Mouse (Mus musculus): ENCODE measurements around the gene Gnat1. TPM values are rescaled to one million over a fixed set of nuclear protein-coding genes. Genes with fewer than 3 reads are reported as not detected.

The Gnat1 gene
- polyA plus RNA-seq, 1 experiment from 2014 or later, result 0.53 TPM

- WGBS, result 81% methylated on average over 5 of the region's 5 CpGs
- Histone ChIP-seq H3K9ac (no peak overlapping the region), H3K27me3 (no peaks in the 10 kb centered on the region), H3K4me2 (no peak overlapping the region), H3K27ac (no peak overlapping the region), H3K36me3 (no peaks in the 10 kb centered on the region), H3K4me3 (no peak overlapping the region), H3K4me1 (replicated peaks) (no peaks in the 10 kb centered on the region), H3K9me3 (replicated peaks) (no peaks in the 10 kb centered on the region)
- ATAC-seq (replicated peaks; ENCODE audit: insufficient number of reproducible peaks, insufficient read depth, low FRiP score, low read depth), result no peak
These were observed 22.4 kb downstream of the Gnat1 start for GRCm38 (mm10) chr9:107657144-107657543.

GRCm38 (mm10) chr9:107654585-107654984, 24.9 kb downstream of the Gnat1 start:
- no peak overlapping the region for H3K4me3 ChIP-seq
- H3K36me3 ChIP-seq, result no peaks in the 10 kb centered on the region
- H3K9ac ChIP-seq, result no peak overlapping the region
- 75% methylated on average over 4 of the region's 4 CpGs for WGBS
- H3K27ac ChIP-seq, result no peak overlapping the region
- H3K9me3 ChIP-seq (replicated peaks), result no peaks in the 10 kb centered on the region
- H3K27me3 ChIP-seq, result no peaks in the 10 kb centered on the region
- H3K4me2 ChIP-seq, result no peak overlapping the region
- no peak for ATAC-seq (replicated peaks; ENCODE audit: insufficient number of reproducible peaks, insufficient read depth, low FRiP score, low read depth)
- H3K4me1 ChIP-seq (replicated peaks), result peaks cover 9% of the 10 kb centered on the region

DNA sequence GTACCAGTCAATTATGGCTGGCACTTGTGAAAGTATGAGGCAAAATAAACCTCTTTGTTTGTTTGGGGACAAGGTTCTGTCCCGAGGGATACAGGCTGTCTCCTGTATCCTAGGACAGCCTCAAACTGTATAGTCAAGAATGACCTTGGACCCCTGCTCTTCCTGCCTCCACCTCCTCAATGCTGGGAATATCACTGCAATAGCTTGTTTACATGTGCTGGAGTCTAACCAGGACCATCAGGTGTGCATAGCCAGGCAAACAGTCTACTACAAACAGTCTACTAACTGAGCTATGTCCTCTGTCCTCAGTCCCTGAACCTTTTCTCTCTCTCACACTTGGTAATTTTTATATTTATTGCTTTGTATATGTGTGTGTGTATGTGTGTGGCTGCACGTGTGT, 26.0 kb downstream of the Gnat1 start:
- no peaks in the 10 kb centered on the region for H3K36me3 ChIP-seq
- no peaks in the 10 kb centered on the region for H3K9me3 ChIP-seq (replicated peaks)
- 79% methylated on average over 2 of the region's 2 CpGs for WGBS
- no peaks in the 10 kb centered on the region for H3K27me3 ChIP-seq
- no peak overlapping the region for H3K9ac ChIP-seq
- H3K4me1 ChIP-seq (replicated peaks), result peaks cover 9% of the 10 kb centered on the region
- no peak overlapping the region for H3K4me2 ChIP-seq
- no peak overlapping the region for H3K4me3 ChIP-seq
- H3K27ac ChIP-seq, result no peak overlapping the region
- ATAC-seq (replicated peaks; ENCODE audit: insufficient number of reproducible peaks, insufficient read depth, low FRiP score, low read depth), result no peak

DNA sequence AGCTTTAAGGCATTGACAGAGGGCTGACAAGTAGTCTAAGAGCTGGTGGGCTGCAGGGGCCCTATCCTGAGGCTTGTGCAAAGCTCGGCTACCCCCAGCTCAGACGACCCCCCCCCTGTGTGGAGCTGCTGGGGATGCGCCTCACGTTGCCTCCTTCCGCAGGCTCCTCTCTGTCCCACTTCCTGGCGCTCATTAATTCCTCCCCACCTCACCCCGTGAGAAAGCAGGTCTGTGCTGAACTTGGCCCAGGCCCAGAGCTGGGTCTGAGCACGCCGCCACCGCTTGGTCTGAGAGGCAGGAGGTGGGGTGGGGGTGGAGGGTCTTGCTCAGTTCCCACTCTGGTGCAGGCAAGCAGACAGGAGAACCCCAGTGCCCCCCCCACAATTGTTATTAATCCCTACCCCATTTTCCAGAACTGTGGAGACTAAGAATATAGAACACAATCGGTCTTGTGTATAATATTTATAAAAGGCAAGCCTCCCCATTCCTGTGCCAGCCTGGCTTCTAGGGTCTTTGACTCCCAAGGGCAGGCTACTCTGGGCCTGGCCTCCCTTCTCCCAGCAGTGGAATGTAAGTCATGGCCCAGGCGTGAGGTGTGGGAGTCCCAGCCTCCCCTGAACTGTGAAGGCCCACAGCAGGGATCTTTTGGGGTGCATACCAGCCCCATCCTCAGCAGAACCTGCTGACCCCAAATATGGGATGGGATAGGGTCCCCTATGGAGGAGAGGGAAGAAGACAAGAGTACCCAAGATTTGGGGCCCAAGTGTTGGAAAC, 28.6 kb downstream of the Gnat1 start:
- Histone ChIP-seq H3K4me3 (no peak overlapping the region), H3K27me3 (0 out of 2 replicates have a peak, but pooled peaks cover 2% of the 10 kb centered on the region), H3K4me1 (replicated peaks) (peaks cover 9% of the 10 kb centered on the region), H3K27ac (no peak overlapping the region), H3K9ac (0 out of 2 replicates have a peak overlapping the region, but pooled peaks have one; percentile 14), H3K4me2 (no peak overlapping the region), H3K9me3 (replicated peaks) (no peaks in the 10 kb centered on the region), H3K36me3 (no peaks in the 10 kb centered on the region)
- WGBS, result 29% methylated on average over 12 of the region's 12 CpGs
- ATAC-seq (replicated peaks; ENCODE audit: insufficient number of reproducible peaks, insufficient read depth, low FRiP score, low read depth), result no peak

- WGBS, result 66% methylated on average over 7 of the region's 7 CpGs
- H3K9ac ChIP-seq, result no peak overlapping the region
- H3K27ac ChIP-seq, result no peak overlapping the region
- no peak overlapping the region for H3K4me3 ChIP-seq
- H3K4me2 ChIP-seq, result no peak overlapping the region
- no peak for ATAC-seq (replicated peaks; ENCODE audit: insufficient number of reproducible peaks, insufficient read depth, low FRiP score, low read depth)
- H3K27me3 ChIP-seq, result 0 out of 2 replicates have a peak, but pooled peaks cover 2% of the 10 kb centered on the region
- H3K4me1 ChIP-seq (replicated peaks), result peaks cover 12% of the 10 kb centered on the region
- no peaks in the 10 kb centered on the region for H3K36me3 ChIP-seq
- no peaks in the 10 kb centered on the region for H3K9me3 ChIP-seq (replicated peaks)
These were observed 29.3 kb downstream of the Gnat1 start for GRCm38 (mm10) chr9:107650225-107650624.

GRCm38 (mm10) chr9:107648767-107649166, 30.7 kb downstream of the Gnat1 start:
- no peak for ATAC-seq (replicated peaks; ENCODE audit: insufficient number of reproducible peaks, insufficient read depth, low FRiP score, low read depth)
- H3K4me2 ChIP-seq, result no peak overlapping the region
- no peak overlapping the region for H3K9ac ChIP-seq
- no peak overlapping the region for H3K4me3 ChIP-seq
- H3K27ac ChIP-seq, result no peak overlapping the region
- H3K9me3 ChIP-seq (replicated peaks), result no peaks in the 10 kb centered on the region
- 56% methylated on average over 3 of the region's 3 CpGs for WGBS
- 0 out of 2 replicates have a peak, but pooled peaks cover 2% of the 10 kb centered on the region for H3K27me3 ChIP-seq
- H3K36me3 ChIP-seq, result no peaks in the 10 kb centered on the region
- H3K4me1 ChIP-seq (replicated peaks), result peaks cover 23% of the 10 kb centered on the region

DNA sequence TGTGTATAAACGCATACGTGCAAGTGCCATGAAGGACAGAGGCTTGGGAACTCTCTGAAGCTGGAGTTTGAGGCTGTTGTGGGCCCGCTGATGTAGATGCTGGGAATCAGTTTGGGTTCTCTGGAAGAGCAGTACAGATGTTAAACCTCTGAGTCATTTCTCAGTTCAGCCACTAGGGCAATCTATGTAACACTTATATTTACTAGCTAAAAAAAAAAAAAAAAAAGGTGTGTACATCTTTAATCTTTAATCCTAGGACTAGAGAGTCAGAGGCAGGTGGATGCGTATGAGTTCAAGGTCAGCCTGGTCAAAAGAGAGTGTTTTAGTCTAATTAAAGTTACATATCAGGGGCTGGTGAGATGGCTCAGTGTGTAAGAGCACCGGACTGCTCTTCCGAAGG, 32.5 kb downstream of the Gnat1 start:
- H3K36me3 ChIP-seq, result no peaks in the 10 kb centered on the region
- H3K4me2 ChIP-seq, result no peak overlapping the region
- H3K9me3 ChIP-seq (replicated peaks), result no peaks in the 10 kb centered on the region
- H3K4me1 ChIP-seq (replicated peaks), result peaks cover 23% of the 10 kb centered on the region
- no peak overlapping the region for H3K9ac ChIP-seq
- no peak overlapping the region for H3K4me3 ChIP-seq
- 0 out of 2 replicates have a peak, but pooled peaks cover 2% of the 10 kb centered on the region for H3K27me3 ChIP-seq
- H3K27ac ChIP-seq, result no peak overlapping the region
- 83% methylated on average over 6 of the region's 6 CpGs for WGBS
- no peak for ATAC-seq (replicated peaks; ENCODE audit: insufficient number of reproducible peaks, insufficient read depth, low FRiP score, low read depth)

GRCm38 (mm10) chr9:107645577-107645976, 33.9 kb downstream of the Gnat1 start:
- H3K27me3 ChIP-seq, result 0 out of 2 replicates have a peak, but pooled peaks cover 2% of the 10 kb centered on the region
- H3K4me2 ChIP-seq, result no peak overlapping the region
- no peak overlapping the region for H3K4me3 ChIP-seq
- no peak overlapping the region for H3K27ac ChIP-seq
- H3K4me1 ChIP-seq (replicated peaks), result peaks cover 17% of the 10 kb centered on the region
- 11% methylated on average over 5 of the region's 5 CpGs for WGBS
- no peak overlapping the region for H3K9ac ChIP-seq
- no peaks in the 10 kb centered on the region for H3K36me3 ChIP-seq
- no peaks in the 10 kb centered on the region for H3K9me3 ChIP-seq (replicated peaks)
- peak; percentile 53; the same call in 1 of the 2 replicates for ATAC-seq (replicated peaks; ENCODE audit: insufficient number of reproducible peaks, insufficient read depth, low FRiP score, low read depth)

- ATAC-seq (replicated peaks; ENCODE audit: insufficient number of reproducible peaks, insufficient read depth, low FRiP score, low read depth), result no peak
- Histone ChIP-seq H3K27ac (no peak overlapping the region), H3K4me3 (peak overlapping the region; percentile 45; the same call in 1 of the 2 replicates)
These were observed 34.4 kb downstream of the Gnat1 start for GRCm38 (mm10) chr9:107645153-107645510.

DNA sequence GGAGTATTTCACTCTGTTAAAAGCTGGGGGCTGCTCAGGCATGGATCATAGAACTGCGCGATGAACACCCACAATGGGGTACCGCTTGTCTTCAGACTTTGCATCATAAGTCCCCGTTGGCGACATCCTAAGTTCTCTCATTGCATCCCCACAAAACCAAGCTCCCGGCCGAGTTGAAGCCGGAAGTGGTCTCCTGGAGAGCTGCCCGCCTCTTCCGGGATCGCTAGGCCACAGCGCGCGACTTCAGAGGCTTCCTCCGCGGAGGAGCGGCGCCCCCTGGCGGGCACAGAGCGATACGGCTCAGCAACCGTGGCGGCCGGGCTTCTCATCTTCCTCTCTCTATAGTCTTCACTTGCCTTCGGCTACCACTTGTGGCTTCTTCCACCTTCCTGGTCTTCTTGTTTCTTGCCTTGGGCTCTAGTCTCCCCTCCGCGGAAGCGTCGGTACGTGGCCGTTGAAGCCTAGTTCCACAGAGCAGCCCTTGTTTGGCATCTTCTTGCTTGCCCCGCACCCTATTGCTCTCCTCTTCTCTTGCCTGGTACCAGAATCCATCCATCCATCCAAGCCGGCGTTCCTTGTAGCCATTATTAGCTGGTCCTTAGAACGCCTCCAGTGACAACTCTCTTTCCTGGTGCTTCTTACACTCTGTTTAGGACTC, 34.9 kb downstream of the Gnat1 start:
- peaks cover 17% of the 10 kb centered on the region for H3K4me1 ChIP-seq (replicated peaks)
- 5% methylated on average over 35 of the region's 35 CpGs for WGBS
- no peaks in the 10 kb centered on the region for H3K36me3 ChIP-seq
- H3K9me3 ChIP-seq (replicated peaks), result no peaks in the 10 kb centered on the region
- ATAC-seq (replicated peaks; ENCODE audit: insufficient number of reproducible peaks, insufficient read depth, low FRiP score, low read depth), result peak; percentile 61
- H3K9ac ChIP-seq, result peak overlapping the region; percentile 48
- 0 out of 2 replicates have a peak, but pooled peaks cover 2% of the 10 kb centered on the region for H3K27me3 ChIP-seq
- peak overlapping the region; percentile 70 for H3K4me2 ChIP-seq
- peak overlapping the region; percentile 50; the same call in 1 of the 2 replicates for H3K27ac ChIP-seq
- H3K4me3 ChIP-seq, result peak overlapping the region; percentile 45

More at GRCm38 (mm10) chr9:107645153-107645510, 34.4 kb downstream of the Gnat1 start:
- 43% methylated on average over 7 of the region's 7 CpGs for WGBS
- no peaks in the 10 kb centered on the region for H3K9me3 ChIP-seq (replicated peaks)
- H3K4me2 ChIP-seq, result peak overlapping the region; percentile 70
- H3K27me3 ChIP-seq, result 0 out of 2 replicates have a peak, but pooled peaks cover 2% of the 10 kb centered on the region
- H3K9ac ChIP-seq, result peak overlapping the region; percentile 48; the same call in 1 of the 2 replicates
- peaks cover 16% of the 10 kb centered on the region for H3K4me1 ChIP-seq (replicated peaks)
- no peaks in the 10 kb centered on the region for H3K36me3 ChIP-seq

DNA sequence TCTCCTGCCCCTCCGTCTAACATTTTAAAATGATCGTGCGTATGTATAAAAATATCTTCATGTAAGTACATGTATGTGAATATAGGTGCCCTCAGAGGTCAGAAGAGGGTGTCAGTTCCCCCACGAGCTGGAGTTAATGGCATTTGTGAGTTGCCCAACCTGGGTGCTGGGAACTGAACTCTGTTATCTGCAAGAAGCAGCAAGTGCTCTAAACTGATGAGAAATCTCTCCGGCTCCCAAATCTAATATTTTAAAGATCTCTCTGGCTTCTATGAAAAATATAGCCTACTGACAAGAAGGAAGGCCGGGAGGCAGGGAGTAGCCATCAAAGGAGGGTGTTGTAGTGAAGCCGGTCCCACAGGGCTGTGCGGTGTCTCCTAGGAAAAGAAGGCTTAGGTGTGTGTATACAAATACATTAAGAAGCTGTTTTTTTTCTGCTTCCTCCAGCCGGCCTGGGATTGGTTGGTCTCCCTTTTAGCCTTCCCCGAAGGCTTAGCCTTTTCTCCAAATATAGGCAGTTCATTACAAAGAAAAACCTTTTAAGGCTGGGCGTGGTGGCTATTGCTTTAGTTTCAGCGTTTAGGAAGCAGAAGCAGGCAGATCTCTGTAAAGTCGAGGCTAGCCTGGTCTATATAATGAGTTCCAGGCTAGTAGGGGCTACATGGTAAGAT, 35.8 kb downstream of the Gnat1 start:
- H3K4me3 ChIP-seq, result no peak overlapping the region
- 89% methylated on average over 13 of the region's 13 CpGs for WGBS
- H3K9me3 ChIP-seq (replicated peaks), result no peaks in the 10 kb centered on the region
- no peaks in the 10 kb centered on the region for H3K36me3 ChIP-seq
- no peak for ATAC-seq (replicated peaks; ENCODE audit: insufficient number of reproducible peaks, insufficient read depth, low FRiP score, low read depth)
- peak overlapping the region; percentile 70 for H3K4me2 ChIP-seq
- 0 out of 2 replicates have a peak, but pooled peaks cover 2% of the 10 kb centered on the region for H3K27me3 ChIP-seq
- H3K27ac ChIP-seq, result no peak overlapping the region
- H3K4me1 ChIP-seq (replicated peaks), result peaks cover 17% of the 10 kb centered on the region
- H3K9ac ChIP-seq, result no peak overlapping the region
